Mouse (Mus musculus) layer of hippocampus, postnatal 36 days (tissue): Measurements from ENCODE around the gene Rabgef1. TPM values are rescaled to one million over a fixed set of nuclear protein-coding genes. Genes with fewer than 3 reads are reported as not detected.
"Not testable (repeated sequence)": the region's sequence is repeated elsewhere in the genome, so short reads cannot be mapped to it uniquely, and the experiment has no call there.

Experiments used
- DNase-seq, 2 experiments: peaks; one replicate each; pipeline ENCODE4 v3.0.0; 2022
- total RNA-seq, 2 experiments: library from RNA; stranded (reverse); gene quantifications; 2 replicates each; pipeline ENCODE4 v1.2.3; 2021

Gene Rabgef1
- total RNA-seq, 2 experiments from 2014 or later: 51.3 to 53.3 TPM

DNA sequence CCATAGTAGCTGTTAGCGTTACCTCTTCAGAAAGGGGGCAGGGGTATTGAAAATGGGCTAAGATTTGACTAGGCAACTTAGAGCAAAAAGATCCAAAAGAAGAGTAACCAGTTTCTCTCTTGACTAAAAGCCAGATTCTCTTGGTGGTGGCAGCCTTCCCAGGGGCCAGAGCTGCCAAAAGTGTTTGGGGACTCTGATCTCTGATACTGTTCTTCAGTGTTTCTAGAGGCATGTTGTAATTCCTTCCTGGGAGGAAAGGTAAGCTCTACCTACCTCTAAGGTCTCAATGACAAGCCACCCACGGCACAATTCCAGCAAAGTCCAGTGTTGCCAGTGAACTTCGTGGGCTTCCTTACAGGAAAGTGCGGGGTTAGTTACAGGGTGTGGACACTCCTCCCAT lies 45.8 kb downstream of the Rabgef1 start:
- no peak for DNase-seq

DNA sequence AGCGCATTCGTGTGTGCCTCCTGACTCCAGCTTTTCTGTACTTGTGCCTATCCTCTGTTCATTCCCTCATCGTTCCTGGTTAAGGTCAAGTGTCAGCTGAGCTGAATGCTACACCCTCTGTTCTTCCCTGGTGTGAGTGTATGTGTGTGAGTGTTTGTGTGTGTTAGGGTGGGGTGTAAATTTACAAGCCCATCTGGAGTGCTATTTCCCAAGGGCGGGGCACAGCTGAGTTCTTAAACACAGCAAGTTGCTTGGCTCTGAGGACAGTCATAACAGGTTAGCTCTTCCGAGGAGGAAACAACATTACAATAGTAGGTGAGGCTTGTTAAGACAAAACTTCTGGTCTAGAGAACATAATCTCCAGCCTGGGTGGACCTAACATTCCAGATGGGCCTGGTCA lies 46.7 kb downstream of the Rabgef1 start:
- DNase-seq: no peak

DNA sequence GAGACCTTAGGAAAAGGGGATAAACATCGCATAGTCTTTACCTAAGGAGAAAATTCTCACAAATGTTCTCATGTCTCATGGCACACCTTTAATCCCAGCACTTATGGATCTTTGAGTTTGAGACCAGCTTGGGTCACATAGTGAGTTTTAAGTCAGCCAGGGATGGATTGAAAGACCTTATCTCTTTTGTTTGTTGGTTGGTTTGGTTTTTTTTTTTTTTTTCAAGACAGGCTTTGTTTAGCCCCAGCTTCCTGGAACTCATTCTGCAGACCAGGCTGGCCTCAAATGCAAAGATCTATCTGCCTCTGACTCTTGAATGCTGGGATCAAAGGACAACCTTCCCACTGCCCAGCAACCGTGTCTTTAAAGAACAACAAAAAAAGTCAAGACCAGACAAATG lies 49.7 kb downstream of the Rabgef1 start:
- DNase-seq: no peak

DNA sequence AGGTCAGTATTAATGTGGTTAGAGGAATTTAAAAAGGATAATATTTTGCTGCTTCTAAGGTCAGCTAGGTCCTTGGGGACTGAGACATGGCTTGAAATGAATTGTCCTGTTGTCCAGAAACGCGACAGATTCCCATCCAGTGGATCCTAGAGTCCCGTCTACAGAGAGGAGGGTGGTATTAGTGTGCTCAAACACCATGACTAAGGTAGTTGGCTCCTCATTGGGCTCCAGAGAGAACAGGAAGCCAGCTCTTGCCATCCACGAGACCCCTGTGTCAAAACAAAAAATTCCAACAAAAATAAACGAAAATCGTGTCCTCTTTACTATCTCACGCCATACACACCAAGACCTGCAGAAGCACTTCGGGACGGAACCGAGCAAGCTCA lies 50.2 kb downstream of the Rabgef1 start:
- no peak for DNase-seq

DNA sequence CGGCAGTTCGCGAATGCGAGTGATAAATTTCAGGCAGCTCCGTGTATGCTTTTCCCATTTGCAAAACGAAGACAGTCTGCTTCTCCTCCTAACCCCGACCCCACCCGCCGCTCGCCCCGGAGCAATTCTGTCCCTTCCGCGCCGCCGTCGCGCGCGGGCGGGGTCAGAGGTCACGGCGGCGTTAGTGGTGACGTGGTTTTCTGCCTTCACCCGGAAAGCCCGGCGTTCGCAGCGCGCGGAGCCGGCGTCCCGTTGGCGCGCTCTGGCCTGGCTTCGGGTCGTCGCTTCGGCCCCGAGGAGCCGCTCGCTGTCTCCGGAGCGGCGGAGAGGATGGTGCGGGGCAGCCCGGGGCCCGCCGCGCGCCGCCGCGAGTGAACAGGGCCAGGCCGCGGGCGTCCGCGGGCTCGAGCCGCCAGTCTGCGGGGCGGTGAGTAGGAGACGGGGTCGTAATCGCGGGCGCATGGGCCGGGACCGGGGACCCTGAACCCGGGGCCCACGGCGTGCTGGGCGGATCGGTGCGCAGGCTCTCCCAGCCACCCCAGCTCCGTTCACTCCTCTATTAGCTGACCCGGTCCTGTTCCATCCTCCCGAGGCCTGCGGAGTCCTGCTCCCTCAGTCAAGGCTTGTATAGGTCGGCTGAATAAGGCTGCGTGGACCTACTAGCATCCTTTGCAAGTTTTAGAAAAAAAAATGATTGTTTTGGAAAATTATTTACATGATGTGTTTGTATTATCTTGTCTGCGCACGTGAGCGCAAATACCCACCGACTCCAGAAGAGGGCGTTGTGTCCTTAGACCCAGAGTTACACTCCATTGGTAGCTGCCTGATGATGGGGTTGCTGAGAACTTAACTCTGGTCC lies 50.8 kb downstream of the Rabgef1 start:
- DNase-seq: peak; percentile 94 to 95

DNA sequence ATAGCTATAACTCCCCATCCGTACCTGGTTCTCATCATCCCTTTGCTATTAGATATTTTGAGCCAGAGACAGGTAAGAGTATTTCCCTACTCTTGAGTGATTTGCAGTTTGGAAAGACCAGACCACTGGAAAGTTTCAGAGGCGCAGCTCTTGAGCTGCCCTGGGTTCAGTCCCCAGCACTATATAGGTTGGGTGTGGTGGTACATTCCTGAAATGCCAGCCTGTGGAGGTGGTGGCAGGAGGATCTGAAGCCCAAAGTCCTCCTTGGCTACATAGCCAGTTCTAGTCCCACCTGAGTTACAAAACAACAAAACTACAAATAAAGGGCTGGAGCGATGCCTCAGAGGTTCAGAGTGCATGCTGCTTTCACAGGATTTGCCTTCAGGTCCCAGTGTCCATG lies 55.2 kb downstream of the Rabgef1 start:
- no peak for DNase-seq

DNA sequence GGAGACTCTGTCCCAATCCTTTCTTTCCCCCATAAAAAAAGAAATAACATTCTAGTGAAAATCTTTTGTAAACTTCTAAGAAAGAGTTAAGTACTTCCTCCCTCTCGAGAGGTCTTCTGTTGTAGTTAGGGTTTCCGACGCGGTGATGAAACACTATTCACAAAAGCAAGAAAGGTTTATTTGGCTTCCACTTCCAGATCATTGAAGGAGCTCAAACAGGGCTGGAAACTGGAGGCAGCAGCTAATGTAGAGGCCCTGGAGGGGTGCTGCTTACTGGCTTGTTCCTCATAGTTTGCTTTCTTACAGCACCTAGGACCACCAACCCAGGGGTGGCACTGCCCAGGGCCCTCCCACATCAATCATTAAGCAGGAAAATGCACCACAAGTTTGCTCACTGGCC lies 56.5 kb downstream of the Rabgef1 start:
- no peak for DNase-seq

DNA sequence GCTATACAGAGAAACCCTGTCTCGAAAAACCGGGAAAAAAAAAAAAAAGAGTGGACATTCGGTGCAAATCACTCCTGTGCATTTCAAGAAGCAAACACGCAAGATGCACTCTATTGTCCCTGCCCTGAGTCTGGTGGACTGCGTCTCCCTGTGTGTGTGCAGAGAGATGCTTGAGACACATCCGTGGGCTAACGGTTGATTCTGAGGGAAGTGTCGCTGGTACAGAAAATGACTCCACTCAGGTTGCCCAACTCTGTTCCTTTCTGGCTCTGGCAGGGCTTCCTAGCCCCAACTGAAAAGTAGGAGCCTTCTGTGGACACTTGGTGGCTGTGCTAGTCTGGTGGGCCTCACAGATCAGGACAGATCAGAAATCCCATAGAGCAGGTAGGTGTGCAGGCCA lies 64.7 kb downstream of the Rabgef1 start:
- no peak for DNase-seq

DNA sequence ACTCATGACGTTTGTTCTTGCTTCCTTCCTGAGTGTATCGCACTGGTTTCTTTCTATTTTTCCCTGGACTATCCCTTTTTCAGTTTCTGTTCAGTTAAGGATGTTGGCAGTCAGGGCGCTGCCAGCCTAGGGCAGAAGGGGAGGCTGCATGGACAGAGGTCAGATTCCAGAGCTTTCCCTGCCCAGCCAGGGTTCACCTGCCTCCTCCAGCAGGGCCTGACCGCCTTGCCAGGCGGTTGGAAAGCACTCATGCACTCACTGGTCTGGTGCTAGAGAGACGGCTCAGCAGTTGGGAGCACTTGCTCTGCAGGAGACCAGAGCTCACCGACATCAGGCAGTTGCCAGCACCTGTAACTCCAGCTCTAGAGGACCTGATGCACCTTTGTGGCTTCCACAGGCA lies 67.6 kb downstream of the Rabgef1 start:
- DNase-seq: no peak

DNA sequence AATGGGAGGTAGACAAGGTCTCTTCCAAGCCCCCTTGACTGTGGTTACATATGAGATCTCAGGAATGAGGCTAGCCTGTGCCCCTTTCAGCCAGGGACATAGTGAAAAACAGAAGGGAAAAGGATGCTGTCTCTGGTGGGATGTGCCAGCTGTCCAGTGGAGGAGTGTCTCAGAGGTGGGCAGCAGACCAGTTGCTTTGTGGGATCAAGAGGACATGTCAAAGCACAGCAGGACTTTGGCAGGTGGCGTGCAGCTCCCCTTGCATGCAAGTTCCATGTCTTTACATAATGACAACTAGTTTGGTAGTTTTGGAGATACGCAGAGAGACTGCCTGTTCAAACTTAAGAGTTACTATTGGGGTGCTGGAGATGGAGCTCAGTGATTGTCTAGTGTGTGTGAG lies 68.3 kb downstream of the Rabgef1 start:
- DNase-seq: no peak

DNA sequence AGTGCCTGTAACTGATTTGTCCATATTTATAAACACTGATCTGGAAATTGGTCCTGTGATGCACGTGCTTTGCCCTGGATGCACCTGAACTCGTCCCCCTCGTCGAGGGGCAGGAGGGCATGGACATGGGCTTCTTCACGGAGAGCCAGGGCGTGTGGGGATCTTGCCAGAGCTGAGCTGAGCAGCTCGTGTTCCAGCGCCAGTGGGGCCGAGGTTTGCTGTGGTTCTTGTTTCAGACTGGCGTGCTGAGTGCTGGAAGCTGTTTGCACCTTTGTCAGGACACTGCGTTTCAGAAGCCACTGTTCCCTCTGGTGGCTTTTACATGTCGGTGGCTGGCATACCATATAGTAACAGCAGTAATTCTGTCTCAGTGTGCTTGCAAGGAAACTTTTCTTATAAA lies 69.8 kb downstream of the Rabgef1 start:
- no peak for DNase-seq

DNA sequence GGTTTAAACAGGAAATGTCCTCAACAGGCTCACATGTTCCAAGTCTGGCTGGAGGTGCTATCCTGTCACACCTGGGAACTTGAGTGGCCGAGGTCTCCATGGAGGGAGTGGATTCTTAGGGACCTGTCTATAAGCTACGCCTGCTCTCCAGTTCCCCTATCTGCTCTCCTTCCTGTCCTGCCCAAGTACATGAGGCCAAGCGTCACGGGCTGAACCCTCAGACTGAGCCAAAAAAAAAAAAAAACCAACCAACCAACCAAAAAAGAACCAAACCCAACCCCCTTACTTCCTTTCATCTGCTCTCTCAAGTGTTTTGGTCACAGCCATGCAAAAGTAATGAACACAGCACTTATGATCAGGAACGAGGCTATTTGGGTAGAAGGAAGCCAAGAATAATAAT lies 76.2 kb downstream of the Rabgef1 start:
- no peak for DNase-seq

DNA sequence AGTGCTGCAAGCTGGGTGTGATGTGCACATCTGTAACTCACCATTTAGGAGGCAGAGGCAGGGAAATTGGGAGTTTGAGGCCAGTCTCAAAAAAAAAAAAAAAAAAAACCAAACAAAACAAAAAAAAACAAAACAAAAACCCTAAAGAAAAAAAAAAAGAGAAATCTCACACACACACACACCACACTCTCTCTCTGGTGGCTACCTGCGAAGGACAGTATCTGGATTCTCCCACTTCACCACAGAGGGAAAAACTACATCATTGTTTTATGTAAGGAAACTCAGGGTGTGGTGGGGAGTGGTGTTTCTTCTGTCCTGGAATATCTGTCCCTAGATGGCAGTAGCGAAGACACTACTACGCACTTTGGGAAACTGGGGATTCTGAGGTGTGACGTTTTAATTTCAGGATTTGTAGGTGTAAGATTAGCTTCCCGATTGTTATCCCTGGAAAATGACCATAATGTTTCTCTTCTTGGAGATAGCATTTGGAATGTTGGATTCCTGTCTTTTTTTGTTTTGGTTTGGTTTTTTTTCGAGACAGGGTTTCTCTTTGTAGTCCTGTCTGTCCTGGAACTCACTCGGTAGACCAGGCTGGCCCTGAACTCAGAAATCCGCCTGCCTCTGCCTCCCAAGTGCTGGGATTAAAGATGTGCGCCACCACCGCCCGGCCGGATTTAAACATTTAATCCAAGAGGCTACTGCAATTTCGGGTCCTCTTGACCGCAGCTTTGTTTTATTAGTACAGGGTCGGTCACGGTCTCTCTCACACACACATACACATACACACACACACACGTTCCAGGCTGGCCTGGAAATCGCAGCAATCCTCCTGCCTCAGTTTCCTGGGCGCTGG lies 82.8 kb downstream of the Rabgef1 start:
- no peak for DNase-seq

DNA sequence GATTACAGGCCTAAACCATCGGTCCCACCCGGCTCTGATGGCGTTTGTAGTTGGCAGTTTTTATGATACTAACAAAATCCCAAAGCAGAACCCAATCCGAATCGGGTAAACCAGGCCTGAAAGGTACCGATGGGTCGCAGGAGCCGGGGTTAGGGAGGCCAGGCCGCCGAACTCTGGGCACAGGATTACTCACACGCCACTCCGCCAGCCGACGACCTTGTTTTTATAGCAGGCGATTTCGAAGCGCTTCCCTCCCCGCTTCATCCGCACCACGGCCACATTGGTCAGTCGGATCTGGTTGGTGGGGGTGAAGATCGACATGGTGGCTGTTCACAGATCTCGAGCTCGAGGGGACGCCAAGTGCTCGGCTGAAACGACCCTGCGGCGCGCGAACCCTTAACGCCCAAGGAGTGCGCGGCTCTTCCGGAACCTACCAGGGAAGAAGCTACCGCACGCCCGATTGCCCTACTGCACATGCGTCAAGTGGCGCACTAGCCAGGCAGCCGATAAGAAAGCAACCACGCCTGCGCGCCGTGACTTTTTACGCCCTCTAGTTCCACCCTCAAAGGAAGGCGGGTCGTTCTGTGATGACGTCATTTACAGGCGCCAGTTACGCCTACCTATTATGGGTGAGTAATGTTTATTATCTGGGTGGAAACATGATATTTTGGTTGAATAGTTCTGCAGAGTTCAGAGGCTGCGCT lies 83.6 kb downstream of the Rabgef1 start, which contains the start of the genes Sbds and Tyw1:
Sbds (minus strand) TSS at position 514 of the 704 bp plus-strand sequence.
Tyw1 (plus strand) TSS at position 603 of the 704 bp plus-strand sequence.
- peak; percentile 97 for DNase-seq

DNA sequence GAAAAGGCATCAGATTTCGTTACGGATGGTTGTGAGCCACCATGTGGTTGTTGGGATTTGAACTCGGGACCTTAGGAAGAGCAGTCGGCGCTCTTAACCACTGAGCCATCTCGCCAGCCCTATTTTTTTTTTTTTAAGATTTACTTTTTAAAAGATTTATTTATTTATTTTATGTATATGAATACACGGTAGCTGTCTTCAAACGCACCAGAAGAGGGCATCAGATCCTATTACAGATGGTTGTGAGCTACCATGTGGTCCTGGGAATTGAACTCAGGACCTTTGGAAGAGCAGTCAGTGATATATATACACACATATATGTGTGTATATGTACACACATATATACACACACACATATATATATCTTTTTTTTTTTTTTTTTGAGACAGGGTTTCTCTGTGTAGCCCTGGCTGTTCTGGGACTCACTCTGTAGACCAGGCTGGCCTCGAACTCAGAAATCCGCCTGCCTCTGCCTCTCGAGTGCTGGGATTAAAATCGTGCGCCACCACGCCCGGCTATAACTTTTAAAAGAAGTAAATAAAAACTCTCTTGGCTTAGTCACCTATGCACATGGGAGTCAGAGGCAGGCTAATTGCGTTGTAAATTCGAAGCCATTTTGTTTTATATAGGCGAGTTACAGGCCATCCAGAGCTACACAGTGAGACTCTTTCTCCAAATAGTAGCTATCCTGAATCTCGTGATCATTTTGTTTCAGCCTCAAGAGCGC lies 84.4 kb downstream of the Rabgef1 start:
- not testable (repeated sequence) for DNase-seq

DNA sequence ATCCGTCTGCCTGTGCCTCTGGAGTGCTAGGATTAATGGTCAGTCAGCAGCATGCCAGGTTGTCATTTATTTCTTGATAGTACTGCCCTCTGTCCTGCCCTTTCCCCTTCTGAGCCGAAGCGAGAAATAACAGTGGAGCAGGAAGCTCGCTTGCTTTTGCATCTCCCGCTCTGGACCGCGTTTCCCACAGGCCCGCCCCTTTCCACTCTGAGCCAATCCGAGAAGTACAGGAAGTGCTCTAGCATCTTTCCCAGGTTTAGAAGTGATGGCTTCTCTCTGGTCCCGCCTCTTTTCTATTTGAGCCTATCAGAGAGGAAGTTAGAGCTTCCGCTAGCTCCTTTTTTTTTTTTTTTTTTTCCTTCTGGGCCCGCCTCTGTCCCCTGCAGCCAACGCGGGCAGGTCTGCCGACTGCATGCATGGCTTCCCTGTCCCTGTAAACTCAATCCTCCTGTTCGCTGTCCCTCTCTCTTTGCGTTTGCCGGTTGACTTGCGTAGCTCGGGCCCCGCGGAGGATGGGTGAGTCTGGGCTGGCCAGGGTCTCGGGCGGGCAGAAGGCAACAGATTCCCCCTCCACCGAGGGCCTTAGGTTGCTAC lies 85.2 kb downstream of the Rabgef1 start:
- peak; percentile 89 to 90 for DNase-seq

DNA sequence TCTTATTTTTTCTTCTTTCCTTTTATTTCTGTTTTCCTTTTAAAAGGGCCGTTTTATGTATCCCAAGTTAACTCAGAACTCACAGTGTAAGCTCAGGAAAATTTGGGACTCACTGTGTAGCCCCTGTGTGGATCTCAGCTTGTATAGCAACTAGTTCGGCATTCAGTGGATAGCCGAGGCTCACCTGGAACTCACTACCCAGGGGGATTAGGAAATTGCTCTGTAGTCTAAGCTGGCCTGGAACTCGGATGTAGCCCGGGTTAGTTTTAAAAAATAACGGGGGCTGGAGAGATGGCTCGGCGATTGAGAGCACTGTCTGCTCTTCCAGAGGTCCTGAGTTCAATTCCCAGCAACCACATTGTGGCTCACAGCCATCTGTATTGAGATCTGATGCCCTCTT lies 85.7 kb downstream of the Rabgef1 start:
- DNase-seq: no peak

DNA sequence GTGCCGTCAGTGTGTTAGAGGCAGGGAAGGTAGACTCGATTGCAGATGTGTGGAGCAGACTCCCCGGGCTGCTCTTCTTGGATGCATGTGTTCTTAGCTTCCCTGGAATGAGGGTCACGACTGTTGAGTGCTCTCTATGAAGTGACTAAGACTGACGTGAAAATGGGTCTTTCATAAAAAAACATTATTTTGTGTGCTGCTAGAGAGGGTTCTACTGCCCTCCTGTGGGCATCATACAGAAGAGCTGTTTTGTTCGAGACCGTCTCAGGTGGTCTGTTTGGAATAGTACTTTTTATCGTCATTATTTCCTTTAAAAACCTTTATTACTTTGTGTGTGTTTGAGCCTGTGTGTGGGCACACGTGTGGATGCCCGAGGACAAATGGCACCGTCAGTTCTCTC lies 91.9 kb downstream of the Rabgef1 start:
- no peak for DNase-seq
